Mouse (Mus musculus) G1E (cell line): Measurements from ENCODE around the gene Ccdc69. TPM values are rescaled to one million over a fixed set of nuclear protein-coding genes. Genes with fewer than 3 reads are reported as not detected.

ENCODE experiments used
- ATAC-seq: 2 replicates; pipeline ENCODE4 v1.8.0; 2016; ENCODE audit warnings: mild to moderate bottlenecking; ENCODE audit not compliant: insufficient number of reproducible peaks, poor library complexity, low FRiP score, severe bottlenecking; ENCODE audit errors: extremely low read depth
- DNase-seq: peaks from one replicate; pipeline ENCODE4 v3.0.0; 2012; ENCODE audit warnings: low spot score
- H3K27me3 ChIP-seq: 2 replicates; pipeline ENCODE4 v1.6.1; 2012; ENCODE audit warnings: mild to moderate bottlenecking, low read length, inconsistent platforms; ENCODE audit not compliant: insufficient read depth
- H3K36me3 ChIP-seq: replicated peaks from 2 replicates; pipeline ENCODE3; 2012; ENCODE audit warnings: mild to moderate bottlenecking, inconsistent platforms
- H3K4me1 ChIP-seq: 2 replicates; pipeline ENCODE4 v1.6.1; 2012; ENCODE audit warnings: low read depth, low read length, inconsistent platforms, mixed read lengths; ENCODE audit not compliant: insufficient read depth
- H3K4me3 ChIP-seq: 2 replicates; pipeline ENCODE4 v1.5.1; 2012; ENCODE audit warnings: low read depth, mild to moderate bottlenecking, inconsistent platforms, low read length, moderate library complexity, mixed read lengths
- H3K9me3 ChIP-seq: replicated peaks from 2 replicates; pipeline ENCODE4 v1.6.1; 2012; ENCODE audit warnings: inconsistent platforms
- CTCF ChIP-seq: IDR thresholded peaks from 2 replicates; pipeline ENCODE4 v1.5.1; 2012; ENCODE audit warnings: low read depth, low read length, inconsistent platforms, mixed read lengths
- GATA1 ChIP-seq: IDR thresholded peaks from 2 replicates; pipeline ENCODE4 v1.6.1; 2012; ENCODE audit warnings: borderline replicate concordance, low read length, inconsistent platforms, mixed read lengths
- GATA2 ChIP-seq: IDR thresholded peaks from 2 replicates; pipeline ENCODE4 v1.6.1; 2012; ENCODE audit warnings: low read depth, low read length, inconsistent platforms, borderline replicate concordance
- POLR2AphosphoS5 ChIP-seq: IDR thresholded peaks from 2 replicates; pipeline ENCODE4 v1.6.1; 2012; ENCODE audit warnings: low read depth, low read length, inconsistent platforms; ENCODE audit not compliant: insufficient replicate concordance
- TAL1 ChIP-seq: conservative IDR thresholded peaks from 2 replicates; pipeline ENCODE4 v1.6.1; 2012; ENCODE audit warnings: low read depth, low read length, inconsistent platforms, mixed read lengths
- polyA plus RNA-seq: library from polyadenylated mRNA; stranded (reverse); fragments of >175 nt; gene quantifications from 2 replicates; pipeline ENCODE4 v1.2.3, GENCODE M21; 2012
- total RNA-seq, 2 experiments: library from RNA; stranded (forward) in 1 of 2; stranded (reverse) in 1 of 2; fragments of 200-1000 nt in 1 of 2; fragments of >200 nt in 1 of 2; fragmentation: Nextera tagmentation in 1 of 2; gene quantifications; 2 replicates each; pipeline ENCODE4 v1.2.3; 2014 to 2017

Ccdc69 gene
- total and polyA plus RNA-seq, 3 experiments: not detected

DNA sequence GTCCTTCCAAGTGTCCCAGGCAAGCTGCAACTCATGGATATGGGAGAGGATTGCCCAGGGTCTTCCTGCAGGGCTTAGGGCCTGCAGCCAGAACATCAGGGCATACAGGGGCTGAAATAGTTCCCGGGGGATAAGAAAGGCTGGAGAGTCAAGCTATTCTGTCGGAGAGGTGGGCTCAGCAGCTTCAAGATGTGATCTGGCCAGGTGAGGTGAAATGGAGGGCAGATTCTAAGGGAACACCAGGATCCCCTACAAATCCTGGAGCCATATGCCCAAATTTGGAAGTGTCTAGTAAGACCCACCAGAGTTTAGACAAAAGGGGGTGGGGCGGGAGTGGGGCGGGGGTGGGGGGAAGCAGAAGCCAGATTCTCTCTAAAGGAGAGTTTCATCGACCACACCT, 45.6 kb downstream of the Ccdc69 start:
- ATAC-seq: no peak
- peaks cover 6% of the 10 kb centered on the region; the same call in 1 of the 2 replicates for H3K4me1 ChIP-seq
- no peak for TF ChIP-seq CTCF
- TF ChIP-seq GATA2: no peak
- no peaks in the 10 kb centered on the region for H3K36me3 ChIP-seq
- peaks cover 23% of the 10 kb centered on the region for H3K27me3 ChIP-seq
- no peaks in the 10 kb centered on the region for H3K9me3 ChIP-seq
- DNase-seq: no peak
- no peak overlapping the region for H3K4me3 ChIP-seq

DNA sequence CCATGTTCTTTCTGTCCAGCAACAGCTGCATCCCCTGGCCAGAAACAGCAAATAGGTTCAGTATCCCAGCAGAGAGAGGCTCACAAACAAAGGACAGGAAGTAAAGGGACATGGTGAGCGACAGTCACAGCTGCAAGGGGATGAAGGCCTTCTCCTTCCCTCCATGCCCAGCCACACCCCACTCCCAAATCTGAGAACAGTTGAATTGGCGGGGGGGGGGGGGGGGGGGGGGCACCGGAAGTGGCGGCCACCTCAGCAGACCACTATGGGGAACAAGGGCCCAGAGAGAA, 46.0 kb downstream of the Ccdc69 start:
- Histone ChIP-seq H3K4me1 (peaks cover 6% of the 10 kb centered on the region; the same call in 1 of the 2 replicates), H3K4me3 (no peak overlapping the region), H3K36me3 (no peaks in the 10 kb centered on the region), H3K9me3 (no peaks in the 10 kb centered on the region), H3K27me3 (peaks cover 23% of the 10 kb centered on the region)
- no peak for ATAC-seq
- DNase-seq: no peak
- TF ChIP-seq TAL1 (no peak), CTCF (no peak), POLR2AphosphoS5 (no peak)

DNA sequence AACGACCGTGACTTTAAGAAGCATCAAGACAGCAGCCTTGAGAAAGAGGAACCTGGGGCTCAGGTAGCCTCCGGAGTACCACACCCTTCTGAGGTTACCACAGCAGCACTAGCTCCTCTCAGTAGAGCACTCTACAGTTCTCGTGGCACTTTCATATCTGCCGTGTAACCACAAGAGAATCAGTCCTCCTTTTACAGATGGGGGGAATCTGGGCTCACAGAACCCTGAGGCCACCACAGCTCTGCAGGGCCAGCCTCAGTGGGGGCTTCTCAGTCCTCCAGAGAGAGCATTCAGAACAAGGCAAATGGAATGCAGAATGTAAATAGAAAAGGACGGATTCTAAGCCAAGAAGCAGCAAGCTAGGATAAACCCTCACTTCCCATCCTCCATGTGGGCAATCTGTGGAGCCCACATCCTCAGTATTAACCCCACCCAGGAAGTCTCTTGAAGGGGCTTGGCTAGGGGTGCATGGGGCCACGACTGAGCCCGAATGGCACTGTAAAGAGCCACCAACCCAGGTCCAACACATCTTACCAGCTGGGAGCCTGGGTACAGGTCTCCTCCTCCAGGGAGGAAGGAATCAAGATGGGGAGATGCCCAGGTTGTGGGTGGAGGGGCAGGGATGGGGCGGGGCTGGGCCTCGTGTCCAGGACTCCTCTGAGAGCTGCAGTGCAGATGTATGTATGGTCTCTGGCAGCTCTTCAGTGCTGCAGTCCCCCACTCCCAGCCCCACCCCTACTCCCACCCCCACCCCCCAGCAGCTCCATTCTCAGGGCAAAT, 46.5 kb downstream of the Ccdc69 start:
- Histone ChIP-seq H3K36me3 (no peaks in the 10 kb centered on the region), H3K9me3 (no peaks in the 10 kb centered on the region), H3K4me3 (no peak overlapping the region), H3K27me3 (peaks cover 23% of the 10 kb centered on the region), H3K4me1 (peaks cover 6% of the 10 kb centered on the region; the same call in 1 of the 2 replicates)
- no peak for ATAC-seq
- TF ChIP-seq GATA1: no peak
- no peak for TF ChIP-seq GATA2
- no peak for TF ChIP-seq CTCF
- TF ChIP-seq TAL1: no peak
- no peak for TF ChIP-seq POLR2AphosphoS5
- no peak for DNase-seq

DNA sequence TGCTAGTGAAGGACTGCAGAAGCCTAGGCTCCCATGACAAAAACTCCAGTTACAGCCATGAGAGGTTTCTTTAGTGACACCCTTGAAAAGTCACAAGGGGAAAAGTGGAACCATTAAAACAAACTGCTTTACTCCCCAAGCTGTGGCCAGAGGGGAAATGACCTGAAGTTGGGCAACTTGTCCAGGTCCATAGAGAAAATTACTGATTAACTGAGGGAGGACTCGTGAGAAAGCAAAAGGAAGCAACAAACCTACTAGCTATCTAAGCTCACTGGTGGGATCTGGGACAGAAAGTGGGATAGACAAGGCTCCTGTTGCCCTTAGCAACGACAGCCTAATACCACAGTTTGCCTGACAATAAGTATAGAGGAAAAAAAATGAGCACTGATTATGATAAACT, 49.4 kb downstream of the Ccdc69 start:
- peaks cover 6% of the 10 kb centered on the region; the same call in 1 of the 2 replicates for H3K4me1 ChIP-seq

DNA sequence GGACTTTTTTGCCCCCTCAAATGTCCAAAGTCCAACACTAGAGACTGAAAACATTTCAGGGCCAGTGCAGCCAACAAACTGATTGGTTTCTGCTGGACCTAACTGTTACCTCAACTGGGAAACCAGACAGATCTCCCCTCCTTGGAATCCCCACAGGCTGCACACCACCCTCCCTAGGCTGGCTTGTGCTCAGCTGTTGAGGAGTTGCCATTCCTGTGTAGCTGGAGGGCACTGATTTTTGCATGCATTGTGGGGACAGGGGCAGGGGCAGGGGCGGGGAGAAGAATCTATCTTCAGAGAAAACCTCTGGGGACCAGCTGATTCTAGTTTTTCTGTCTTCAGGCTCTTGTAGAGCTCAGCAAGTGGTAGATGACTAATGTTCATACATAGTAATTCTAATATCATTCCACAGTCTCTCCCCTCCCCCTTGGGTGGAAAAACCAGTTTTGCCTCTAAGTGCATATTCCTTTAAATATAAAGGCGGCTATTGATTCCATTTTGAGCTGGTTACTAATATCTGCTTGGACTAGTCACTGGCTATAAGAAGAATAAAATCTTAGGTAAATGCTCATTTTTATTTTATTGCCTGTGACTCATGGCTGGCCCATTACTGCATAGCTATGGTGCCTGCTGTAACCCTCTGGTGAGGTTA, 50.6 kb downstream of the Ccdc69 start:
- ATAC-seq (no peak), DNase-seq (no peak)
- no peak for TF ChIP-seq TAL1
- TF ChIP-seq POLR2AphosphoS5: no peak
- TF ChIP-seq GATA1: no peak
- TF ChIP-seq GATA2: no peak
- TF ChIP-seq CTCF: no peak
- H3K4me1 ChIP-seq: no peaks in the 10 kb centered on the region
- no peak overlapping the region for H3K4me3 ChIP-seq
- no peaks in the 10 kb centered on the region for H3K9me3 ChIP-seq
- H3K36me3 ChIP-seq: no peaks in the 10 kb centered on the region
- peaks cover 24% of the 10 kb centered on the region for H3K27me3 ChIP-seq

More for the DNA sequence above, 49.4 kb downstream of the Ccdc69 start:
- H3K9me3 ChIP-seq: no peaks in the 10 kb centered on the region
- H3K4me3 ChIP-seq: no peak overlapping the region
- peaks cover 29% of the 10 kb centered on the region for H3K27me3 ChIP-seq
- no peak for ATAC-seq
- no peak for TF ChIP-seq POLR2AphosphoS5
- no peak for TF ChIP-seq TAL1
- TF ChIP-seq GATA2: no peak
- no peak for TF ChIP-seq GATA1
- TF ChIP-seq CTCF: no peak
- DNase-seq: no peak
- no peaks in the 10 kb centered on the region for H3K36me3 ChIP-seq

DNA sequence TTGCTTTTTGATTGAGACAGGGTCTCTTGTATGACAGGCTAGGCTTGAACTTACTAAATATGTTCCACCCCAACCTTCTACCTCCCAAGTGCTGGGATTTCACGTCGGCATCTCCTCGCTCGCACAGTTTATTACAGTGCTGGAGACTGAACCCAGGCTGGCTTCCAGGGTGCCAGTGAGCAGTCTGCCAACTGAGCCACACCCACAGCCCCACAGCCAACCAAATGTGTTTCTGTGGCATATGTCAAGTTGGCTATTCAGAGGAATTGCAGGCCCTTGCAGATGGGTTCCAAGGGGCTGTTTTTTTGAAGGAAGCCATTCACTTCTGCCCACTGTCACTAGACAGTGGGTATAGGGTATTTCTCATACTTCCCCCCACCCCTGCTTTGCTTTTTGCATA, 52.0 kb downstream of the Ccdc69 start:
- no peaks in the 10 kb centered on the region for H3K4me1 ChIP-seq
- no peak for DNase-seq

More for the DNA sequence above, 52.0 kb downstream of the Ccdc69 start:
- TF ChIP-seq TAL1: no peak
- TF ChIP-seq GATA2: no peak
- no peak for TF ChIP-seq CTCF
- no peak for TF ChIP-seq GATA1
- TF ChIP-seq POLR2AphosphoS5: no peak
- no peak for ATAC-seq
- Histone ChIP-seq H3K36me3 (no peaks in the 10 kb centered on the region), H3K4me3 (no peak overlapping the region), H3K27me3 (peaks cover 20% of the 10 kb centered on the region), H3K9me3 (no peaks in the 10 kb centered on the region)
